Mouse (Mus musculus) ES-Bruce4 (cell line): ENCODE results near the gene H2-Q6. TPM values are rescaled to one million over a fixed set of nuclear protein-coding genes. Genes with fewer than 3 reads are reported as not detected.
"Not testable (repeated sequence)": the region's sequence is repeated elsewhere in the genome, so short reads cannot be mapped to it uniquely, and the experiment has no call there.

Experiments used
- H3K27ac ChIP-seq: 2 replicates; pipeline ENCODE4 v1.5.1; 2012; ENCODE audit warnings: low read length, inconsistent platforms; ENCODE audit not compliant: insufficient read depth
- H3K27me3 ChIP-seq: 2 replicates; pipeline ENCODE4 v1.6.1; 2012; ENCODE audit warnings: mild to moderate bottlenecking, low read length, inconsistent platforms; ENCODE audit not compliant: control insufficient read depth, poor library complexity, insufficient read depth, severe bottlenecking
- H3K36me3 ChIP-seq: 2 replicates; pipeline ENCODE4 v1.6.1; 2012; ENCODE audit warnings: inconsistent platforms, mild to moderate bottlenecking, low read length, moderate library complexity; ENCODE audit not compliant: control insufficient read depth, poor library complexity, insufficient read depth, severe bottlenecking
- H3K4me1 ChIP-seq: one replicate; pipeline ENCODE4 v1.8.1; 2011; ENCODE audit warnings: low read length; ENCODE audit not compliant: control insufficient read depth, insufficient read depth
- H3K4me3 ChIP-seq: 2 replicates; pipeline ENCODE4 v1.5.1; 2011; ENCODE audit warnings: low read depth, mild to moderate bottlenecking, low read length
- H3K9ac ChIP-seq: 2 replicates; pipeline ENCODE4 v1.6.1; 2012; ENCODE audit warnings: low read depth, mild to moderate bottlenecking, inconsistent platforms; ENCODE audit not compliant: poor library complexity, severe bottlenecking
- H3K9me3 ChIP-seq: replicated peaks from 2 replicates; pipeline ENCODE4 v1.6.1; 2012; ENCODE audit warnings: mild to moderate bottlenecking, low read length, inconsistent platforms; ENCODE audit not compliant: control insufficient read depth, poor library complexity, insufficient read depth, severe bottlenecking
- CTCF ChIP-seq: IDR thresholded peaks from one replicate; pipeline ENCODE4 v1.8.1; 2011; ENCODE audit warnings: low read depth, low read length
- EP300 ChIP-seq: IDR thresholded peaks from 2 replicates; pipeline ENCODE4 v1.6.1; 2011; ENCODE audit warnings: low read depth, low read length; ENCODE audit not compliant: insufficient read depth
- POLR2A ChIP-seq: IDR thresholded peaks from one replicate; pipeline ENCODE4 v1.8.1; 2011; ENCODE audit warnings: low read length; ENCODE audit not compliant: insufficient read depth
- polyA plus RNA-seq: library from polyadenylated mRNA; stranded (reverse); fragments of >200 nt; gene quantifications from 2 replicates; pipeline ENCODE4 v1.2.4, GENCODE M21; 2011; ENCODE audit warnings: low read depth; ENCODE audit not compliant: missing spikeins, insufficient read depth, insufficient read length

Gene H2-Q6
- polyA plus RNA-seq, result 2.1 and 2.2 TPM in 2 replicates

- peak within 1 kb of the TSS; percentile 59 for H3K4me3 ChIP-seq
- H3K27ac ChIP-seq, H3K27me3 ChIP-seq: not testable (repeated sequence)
Measured at GRCm38 (mm10) chr17:35424624-35425416, at the start of gene H2-Q6. Gene H2-Q6 (plus strand): TSS chr17:35424850.

GRCm38 (mm10) chr17:35379369-35379728, 45.3 kb upstream of the H2-Q6 start, which contains the start of gene H2-Q4:
Gene H2-Q4 (plus strand): TSS chr17:35379617.
- Histone ChIP-seq H3K36me3 (no peaks in the 10 kb centered on the region), H3K27ac (no peak within 1 kb of the TSS), H3K4me1 (no peaks in the 10 kb centered on the region), H3K9me3 (peaks cover 12% of the 10 kb centered on the region), H3K27me3 (0 out of 2 replicates have a peak, but pooled peaks cover 3% of the 10 kb centered on the region), H3K9ac (peak within 1 kb of the TSS; percentile 63), H3K4me3 (peak within 1 kb of the TSS; percentile 84)
- TF ChIP-seq EP300 (no peak), POLR2A (peak; percentile 65), CTCF (no peak)

More at GRCm38 (mm10) chr17:35424624-35425416, at the start of gene H2-Q6:
- not testable (repeated sequence) for H3K4me1 ChIP-seq, H3K9me3 ChIP-seq, H3K36me3 ChIP-seq
- H3K9ac ChIP-seq, result peak within 1 kb of the TSS; percentile 38; the same call in 1 of the 2 replicates

GRCm38 (mm10) chr17:35379729-35380451, 44.8 kb upstream of the H2-Q6 start:
- Histone ChIP-seq H3K36me3 (no peaks in the 10 kb centered on the region), H3K9me3 (peaks cover 8% of the 10 kb centered on the region), H3K27ac (no peak overlapping the region), H3K4me1 (no peaks in the 10 kb centered on the region), H3K9ac (peak overlapping the region; percentile 63), H3K27me3 (0 out of 2 replicates have a peak, but pooled peaks cover 3% of the 10 kb centered on the region), H3K4me3 (peak overlapping the region; percentile 84)
- TF ChIP-seq EP300 (no peak), POLR2A (no peak), CTCF (no peak)

GRCm38 (mm10) chr17:35389796-35390195, 34.9 kb upstream of the H2-Q6 start:
- H3K27ac ChIP-seq, H3K9ac ChIP-seq, H3K9me3 ChIP-seq, H3K4me3 ChIP-seq, H3K36me3 ChIP-seq, H3K27me3 ChIP-seq, H3K4me1 ChIP-seq: not testable (repeated sequence)
- peak; percentile 54 for TF ChIP-seq CTCF

- H3K36me3 ChIP-seq, H3K4me1 ChIP-seq, H3K4me3 ChIP-seq, H3K27me3 ChIP-seq, H3K9ac ChIP-seq, H3K27ac ChIP-seq, H3K9me3 ChIP-seq: not testable (repeated sequence)
Measured at GRCm38 (mm10) chr17:35392671-35393070, 32.0 kb upstream of the H2-Q6 start.

GRCm38 (mm10) chr17:35393864-35394800, 30.5 kb upstream of the H2-Q6 start:
- H3K27me3 ChIP-seq, H3K4me1 ChIP-seq, H3K36me3 ChIP-seq, H3K9me3 ChIP-seq, H3K27ac ChIP-seq: not testable (repeated sequence)
- peak overlapping the region; percentile 41; the same call in 1 of the 2 replicates for H3K9ac ChIP-seq
- peak overlapping the region; percentile 71 for H3K4me3 ChIP-seq

- not testable (repeated sequence) for H3K27ac ChIP-seq, H3K4me3 ChIP-seq, H3K9ac ChIP-seq, H3K27me3 ChIP-seq, H3K4me1 ChIP-seq, H3K36me3 ChIP-seq, H3K9me3 ChIP-seq
Measured at GRCm38 (mm10) chr17:35396956-35397355, 27.7 kb upstream of the H2-Q6 start.

GRCm38 (mm10) chr17:35413057-35413456, 11.6 kb upstream of the H2-Q6 start:
- H3K27me3 ChIP-seq, H3K27ac ChIP-seq, H3K36me3 ChIP-seq, H3K9ac ChIP-seq, H3K9me3 ChIP-seq, H3K4me3 ChIP-seq, H3K4me1 ChIP-seq: not testable (repeated sequence)
